Mouse (Mus musculus): Measurements from ENCODE around the gene Emc9.

The Emc9 gene

GRCm38 (mm10) chr14:55558740-55559448, 26.2 kb downstream of the Emc9 start:
- DNase-seq: peak; percentile 32

DNA sequence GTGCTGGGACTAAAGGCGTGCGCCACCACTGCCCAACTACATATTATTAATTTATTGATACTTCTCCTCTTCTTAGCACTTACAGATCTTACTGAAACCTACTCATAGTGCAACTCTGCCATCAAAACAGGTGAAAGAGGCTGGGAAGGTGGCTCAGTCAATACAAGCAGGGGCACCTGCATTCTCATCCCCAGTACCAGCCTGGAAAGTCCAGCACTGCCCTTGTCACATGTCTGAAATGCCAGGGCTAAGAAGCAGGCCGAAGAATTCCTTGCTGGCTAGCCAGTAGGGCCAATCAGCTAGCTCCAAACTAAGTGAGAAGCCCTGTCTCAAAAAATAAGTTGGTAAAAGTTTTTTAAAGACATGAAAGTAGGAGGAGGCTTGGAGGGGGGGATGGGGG, 27.5 kb downstream of the Emc9 start:
- DNase-seq: no peak

- peak; percentile 87 for DNase-seq
Measured at GRCm38 (mm10) chr14:55557003-55557402, 28.1 kb downstream of the Emc9 start.

- peak; percentile 39 for DNase-seq
Measured at GRCm38 (mm10) chr14:55555788-55556187, 29.3 kb downstream of the Emc9 start.

GRCm38 (mm10) chr14:55554635-55555034, 30.5 kb downstream of the Emc9 start:
- no peak for DNase-seq

DNA sequence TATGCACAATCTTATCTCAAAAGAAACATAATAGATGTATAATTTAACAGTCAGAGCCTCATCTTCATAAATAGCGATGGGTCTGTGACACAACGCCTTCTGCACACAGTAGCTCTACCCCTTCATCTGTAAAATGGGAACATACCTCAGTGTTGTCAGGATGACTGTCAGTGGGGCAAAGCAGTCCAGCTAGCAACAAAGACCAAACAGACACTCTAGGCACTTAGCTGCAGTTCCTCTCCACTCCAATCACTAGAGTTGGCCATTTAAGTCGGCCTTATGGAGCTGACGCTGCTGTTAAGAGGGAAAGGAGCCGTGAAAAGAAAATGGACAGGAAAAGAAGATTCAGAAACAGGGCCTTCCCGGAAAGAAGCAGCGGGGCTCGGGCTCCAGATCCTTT, 33.3 kb downstream of the Emc9 start:
- DNase-seq: no peak

- no peak for DNase-seq
Measured at GRCm38 (mm10) chr14:55551347-55551746, 33.8 kb downstream of the Emc9 start.

GRCm38 (mm10) chr14:55550191-55550590, 34.9 kb downstream of the Emc9 start:
- no peak for DNase-seq

DNA sequence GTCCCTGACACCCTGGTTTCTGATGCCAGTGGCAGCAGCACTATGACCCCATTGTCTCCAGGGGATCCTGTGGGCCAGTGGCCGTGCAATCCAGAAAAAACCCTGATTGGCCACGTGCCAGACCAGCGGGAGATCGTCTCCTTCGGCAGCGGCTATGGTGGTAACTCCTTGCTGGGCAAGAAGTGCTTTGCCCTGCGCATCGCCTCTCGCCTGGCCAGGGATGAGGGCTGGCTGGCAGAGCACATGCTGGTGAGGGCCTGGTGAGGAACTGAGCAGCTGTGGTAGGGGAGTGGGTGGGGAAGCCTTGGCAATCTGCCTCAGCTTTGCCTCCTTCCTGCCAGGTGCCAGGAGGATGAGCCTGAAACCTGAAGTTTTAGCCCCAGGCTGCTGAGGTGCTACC, 40.8 kb downstream of the Emc9 start:
- no peak for DNase-seq

DNA sequence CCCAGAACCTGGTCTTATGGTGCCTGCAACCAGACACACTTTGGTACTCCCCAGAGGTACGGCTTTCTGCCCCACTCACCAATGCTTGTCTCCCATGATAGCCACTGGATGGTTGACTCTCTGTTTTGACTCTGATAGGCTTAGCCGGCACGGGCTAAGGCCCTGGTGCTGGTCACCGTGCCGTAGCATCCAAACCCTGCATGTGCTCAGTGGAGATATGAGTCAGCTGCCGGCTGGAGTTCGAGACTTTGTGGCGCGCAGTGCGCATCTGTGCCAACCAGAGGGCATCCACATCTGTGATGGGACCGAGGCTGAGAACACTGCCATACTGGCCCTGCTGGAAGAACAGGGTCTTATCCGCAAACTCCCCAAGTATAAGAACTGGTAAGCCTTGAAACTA, 42.8 kb downstream of the Emc9 start:
- DNase-seq: peak; percentile 26

DNA sequence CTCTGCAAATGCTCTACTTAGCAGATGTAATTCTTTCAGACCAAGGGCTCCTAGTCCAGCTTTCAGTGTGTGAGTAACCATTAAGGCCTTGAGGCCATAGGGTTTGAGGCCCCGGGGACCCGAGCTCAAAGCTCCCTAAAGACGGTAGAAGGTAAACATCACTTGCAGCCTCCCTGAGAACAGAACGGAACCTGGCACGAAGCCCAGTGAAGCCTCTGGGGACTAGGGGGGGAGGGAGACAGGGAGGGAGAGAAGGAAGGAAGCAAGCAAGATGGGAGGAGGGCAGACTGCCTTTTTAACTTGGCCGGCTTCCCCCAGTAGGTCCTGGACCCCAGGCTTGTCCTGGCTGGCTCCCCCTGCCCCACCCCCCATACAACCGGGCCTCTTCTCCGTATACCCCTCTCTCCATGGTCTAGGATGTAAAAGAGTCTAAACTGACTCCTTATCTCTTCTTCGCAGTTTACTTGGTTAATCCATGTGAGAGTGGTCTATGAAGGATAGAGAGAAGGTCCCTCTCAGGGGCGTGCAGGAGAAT, 44.2 kb downstream of the Emc9 start:
- peak; percentile 72 for DNase-seq

GRCm38 (mm10) chr14:55540067-55540786, 44.9 kb downstream of the Emc9 start, which contains the start of gene Pck2:
TSS of gene Pck2 (plus strand) at chr14:55540266.
- DNase-seq: peak; percentile 96

DNA sequence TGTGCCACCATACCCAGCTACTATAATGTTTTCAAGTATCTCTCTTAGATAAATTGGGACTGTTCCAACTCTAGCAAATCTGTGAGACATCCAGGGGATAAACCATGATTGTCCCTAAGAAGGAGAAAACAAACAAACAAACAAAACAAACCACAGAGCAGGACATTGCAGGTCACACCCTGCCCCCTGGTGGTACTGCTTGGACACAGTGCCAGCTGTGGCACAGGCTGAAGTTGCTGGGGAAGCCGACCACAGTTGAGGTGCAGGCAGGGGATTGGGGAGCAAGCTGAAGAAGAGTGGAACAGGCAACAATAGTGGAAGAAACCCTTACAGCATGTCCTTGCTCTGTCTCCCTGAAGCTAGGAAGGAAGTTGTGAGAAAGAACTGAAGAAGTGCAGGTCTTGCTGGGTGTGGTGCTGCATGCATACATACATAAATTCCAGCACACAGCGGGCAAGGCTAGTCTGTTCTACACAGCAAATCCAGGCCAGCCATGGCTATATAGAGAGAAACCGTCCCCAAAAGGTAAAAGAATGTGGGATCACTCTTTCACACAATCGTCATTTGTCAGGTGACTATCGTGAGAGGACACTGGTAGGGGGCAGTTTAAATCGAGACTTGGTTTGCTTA, 48.9 kb downstream of the Emc9 start:
- peak; percentile 65 for DNase-seq
